Mouse (Mus musculus) megakaryocyte, embryonic 14.5 days (primary cell): ENCODE results near the gene Cmah.

Experiments used
- FLI1 ChIP-seq: IDR thresholded peaks from 2 replicates; pipeline ENCODE4 v1.6.1; 2012; ENCODE audit warnings: low read length, inconsistent platforms, mixed read lengths
- GATA1 ChIP-seq: IDR thresholded peaks from 3 replicates; pipeline ENCODE4 v1.6.1; 2012; ENCODE audit warnings: mixed read lengths, low read length, inconsistent platforms, borderline replicate concordance

DNA sequence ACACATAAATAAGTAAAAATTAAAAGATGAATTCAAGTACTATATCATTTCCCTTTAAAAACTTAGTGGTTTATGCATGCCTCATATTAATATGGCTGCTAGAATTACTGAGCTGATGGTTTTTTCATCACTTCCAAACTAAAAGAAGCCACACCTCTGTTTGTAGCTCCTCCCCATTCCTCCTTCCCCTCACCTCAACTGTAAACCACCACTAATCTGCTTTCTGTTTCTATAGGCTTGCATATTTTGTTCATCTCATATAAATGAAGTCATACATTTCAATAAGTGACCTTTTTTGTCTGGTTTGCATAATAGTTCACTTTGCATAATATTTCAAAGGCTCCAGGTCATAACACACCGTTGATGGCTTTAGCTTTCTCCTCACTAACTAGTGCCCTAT is 197.3 kb downstream of the Cmah start:
- TF ChIP-seq GATA1 (no peak), FLI1 (no peak)
